Mouse (Mus musculus) embryonic facial prominence, embryonic 14.5 days (tissue): ENCODE data around the gene Spata45. TPM values are rescaled to one million over a fixed set of nuclear protein-coding genes. Genes with fewer than 3 reads are reported as not detected.
"Not testable (repeated sequence)": the region's sequence is repeated elsewhere in the genome, so short reads cannot be mapped to it uniquely, and the experiment has no call there.

ENCODE experiments used
- ATAC-seq: fragments of 200-750 bp; cut with Nextera tagmentation; 2 replicates; pipeline ENCODE4 v1.8.0; 2017; ENCODE audit warnings: low read depth, moderate number of reproducible peaks, moderate TSS enrichment
- DNase-seq: peaks from one replicate; pipeline ENCODE4 v3.0.0-alpha.2; 2015; ENCODE audit warnings: low spot score
- H3K27ac ChIP-seq: fragments of 300-500 bp; sonication (generic); replicated peaks from 2 replicates; pipeline ENCODE4 v1.5.1; 2014; ENCODE audit warnings: low read depth, mild to moderate bottlenecking, low read length, moderate library complexity
- H3K27me3 ChIP-seq: fragments of 300-500 bp; sonication (generic); replicated peaks from 2 replicates; pipeline ENCODE4 v1.6.1; 2014; ENCODE audit warnings: low read length; ENCODE audit not compliant: control insufficient read depth, insufficient read depth
- H3K36me3 ChIP-seq: fragments of 300-500 bp; sonication (generic); 2 replicates; pipeline ENCODE4 v1.6.1; 2014; ENCODE audit warnings: low read length, mixed read lengths; ENCODE audit not compliant: control insufficient read depth, insufficient read depth
- H3K4me1 ChIP-seq: fragments of 300-500 bp; sonication (generic); 2 replicates; pipeline ENCODE4 v1.6.1; 2014; ENCODE audit warnings: antibody characterized with exemption, low read length; ENCODE audit not compliant: control insufficient read depth, insufficient read depth
- H3K4me2 ChIP-seq: fragments of 300-500 bp; sonication (generic); 2 replicates; pipeline ENCODE4 v1.6.1; 2014; ENCODE audit warnings: low read depth, mild to moderate bottlenecking, low read length, moderate library complexity, mixed read lengths
- H3K4me3 ChIP-seq: fragments of 300-500 bp; sonication (generic); 2 replicates; pipeline ENCODE4 v1.5.1; 2014; ENCODE audit warnings: low read depth, mild to moderate bottlenecking, low read length
- H3K9ac ChIP-seq: fragments of 300-500 bp; sonication (generic); 2 replicates; pipeline ENCODE4 v1.6.1; 2014; ENCODE audit warnings: low read depth, mild to moderate bottlenecking, low read length, moderate library complexity, mixed read lengths
- H3K9me3 ChIP-seq: fragments of 300-500 bp; sonication (generic); 2 replicates; pipeline ENCODE4 v1.6.1; 2016; ENCODE audit warnings: low read length; ENCODE audit not compliant: control insufficient read depth
- WGBS: fragments of 180-500 bp; shearing (Covaris S2); extraction: QIAGEN DNeasy Blood & Tissue Kit; methylation state at CpG from one replicate; pipeline ENCODE4 v1.1.7; 2014; 5-methylcytosine and 5-hydroxymethylcytosine counted together
- polyA plus RNA-seq: library from polyadenylated mRNA; unstranded; fragments of >200 nt; fragmentation: Nextera tagmentation; extraction: Ambion mirVana; gene quantifications from 2 replicates; pipeline ENCODE4 v1.2.1, GENCODE M21; 2014

The Spata45 gene
- polyA plus RNA-seq, 1 experiment from 2014 or later: not detected

DNA sequence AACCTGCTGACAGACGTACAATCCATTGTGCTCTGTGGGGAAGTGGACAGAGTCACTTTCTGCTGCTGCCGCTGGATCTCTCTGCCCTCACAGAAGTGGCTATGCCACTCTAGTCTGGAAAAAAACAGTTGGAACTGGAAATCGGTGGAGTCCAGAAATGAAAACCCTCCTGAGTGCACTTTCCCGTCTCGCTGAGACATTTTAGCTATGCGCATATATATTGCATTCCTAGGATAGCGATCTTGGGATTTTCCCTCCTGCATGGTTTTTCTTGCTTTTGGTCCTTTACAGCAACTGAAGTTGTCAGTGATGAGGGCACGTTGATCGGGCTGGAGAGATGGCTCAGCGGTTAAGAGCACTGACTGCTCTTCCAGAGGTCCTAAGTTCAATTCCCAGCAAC, 6.3 kb upstream of the Spata45 start:
- DNase-seq (no peak), ATAC-seq (no peak)
- Histone ChIP-seq H3K4me3 (no peak overlapping the region), H3K27ac (no peak overlapping the region), H3K9ac (no peak overlapping the region), H3K9me3 (no peaks in the 10 kb centered on the region), H3K27me3 (no peaks in the 10 kb centered on the region), H3K4me1 (0 out of 2 replicates have a peak, but pooled peaks cover under 1% of the 10 kb centered on the region), H3K36me3 (no peaks in the 10 kb centered on the region), H3K4me2 (no peak overlapping the region)
- 57% methylated on average over 10 of the region's 10 CpGs for WGBS

- not testable (repeated sequence) for H3K4me1 ChIP-seq, ATAC-seq, H3K9me3 ChIP-seq, H3K27me3 ChIP-seq, DNase-seq, H3K27ac ChIP-seq, H3K9ac ChIP-seq, H3K36me3 ChIP-seq, H3K4me2 ChIP-seq, H3K4me3 ChIP-seq
- WGBS: 63% methylated on average over 6 of the region's 6 CpGs
These were observed 5.5 kb upstream of the Spata45 start for GRCm38 (mm10) chr1:191030922-191031425.

GRCm38 (mm10) chr1:191035649-191036048, 790 bp upstream of the Spata45 start:
- no peak for ATAC-seq
- no peaks in the 10 kb centered on the region for H3K36me3 ChIP-seq
- no peak overlapping the region for H3K27ac ChIP-seq
- H3K9me3 ChIP-seq: no peaks in the 10 kb centered on the region
- H3K4me2 ChIP-seq: no peak overlapping the region
- 42% methylated on average over 4 of the region's 4 CpGs for WGBS
- H3K4me1 ChIP-seq: no peaks in the 10 kb centered on the region
- no peak overlapping the region for H3K9ac ChIP-seq
- H3K27me3 ChIP-seq: no peaks in the 10 kb centered on the region
- peak; percentile 17 for DNase-seq
- H3K4me3 ChIP-seq: no peak overlapping the region

GRCm38 (mm10) chr1:191037999-191038398, 1.6 kb downstream of the Spata45 start:
- H3K9ac ChIP-seq: no peak overlapping the region
- 86% methylated on average over 4 of the region's 4 CpGs for WGBS
- H3K4me1 ChIP-seq: no peaks in the 10 kb centered on the region
- H3K4me2 ChIP-seq: no peak overlapping the region
- H3K9me3 ChIP-seq: no peaks in the 10 kb centered on the region
- ATAC-seq (no peak), DNase-seq (no peak)
- no peak overlapping the region for H3K4me3 ChIP-seq
- no peak overlapping the region for H3K27ac ChIP-seq
- H3K36me3 ChIP-seq: no peaks in the 10 kb centered on the region
- H3K27me3 ChIP-seq: no peaks in the 10 kb centered on the region

DNA sequence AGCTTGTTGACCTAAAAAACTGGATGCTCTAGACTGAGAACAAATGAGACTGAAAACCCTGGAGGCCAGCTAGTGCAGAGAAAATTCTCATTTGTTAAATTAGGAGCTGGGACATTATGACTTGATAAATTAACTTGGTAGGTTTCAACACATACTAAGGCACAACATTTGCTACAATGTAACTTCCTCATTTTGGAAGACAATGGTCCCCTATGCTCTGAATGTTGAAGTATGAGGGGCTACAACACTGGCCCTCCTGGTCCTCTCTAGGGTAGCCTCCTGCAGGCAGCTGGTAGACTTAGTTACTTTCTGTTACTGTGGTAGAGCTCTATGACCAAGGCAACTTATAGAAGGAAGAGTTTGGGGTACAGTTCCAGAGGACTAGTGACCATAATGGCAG, 4.9 kb downstream of the Spata45 start:
- no peak overlapping the region for H3K27ac ChIP-seq
- H3K4me3 ChIP-seq: no peak overlapping the region
- H3K9me3 ChIP-seq: no peaks in the 10 kb centered on the region
- DNase-seq (no peak), ATAC-seq (no peak)
- no peak overlapping the region for H3K4me2 ChIP-seq
- H3K36me3 ChIP-seq: no peaks in the 10 kb centered on the region
- H3K9ac ChIP-seq: no peak overlapping the region
- no peaks in the 10 kb centered on the region for H3K4me1 ChIP-seq
- H3K27me3 ChIP-seq: no peaks in the 10 kb centered on the region

DNA sequence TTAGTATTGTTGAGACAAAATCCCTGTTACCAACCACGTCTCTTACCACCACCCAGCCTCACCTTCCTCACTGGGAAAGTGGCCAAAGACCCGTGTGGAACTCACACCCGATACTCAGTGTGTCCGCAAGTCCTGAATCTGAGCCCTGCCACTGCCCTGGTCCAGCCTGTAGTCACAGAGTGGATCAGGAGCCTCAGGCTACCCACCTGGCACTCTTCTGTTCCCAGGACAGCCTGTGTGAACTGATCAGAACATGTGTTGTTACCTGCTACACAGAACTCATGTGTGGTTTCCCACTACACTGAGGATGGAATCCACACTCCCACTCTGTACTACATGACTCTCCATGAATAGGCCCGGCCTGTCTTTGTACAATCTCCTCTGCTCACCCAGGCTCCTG, 5.7 kb downstream of the Spata45 start:
- Histone ChIP-seq H3K4me2 (no peak overlapping the region), H3K27me3 (no peaks in the 10 kb centered on the region), H3K9me3 (no peaks in the 10 kb centered on the region), H3K9ac (no peak overlapping the region), H3K36me3 (no peaks in the 10 kb centered on the region), H3K4me3 (no peak overlapping the region), H3K27ac (no peak overlapping the region), H3K4me1 (no peaks in the 10 kb centered on the region)
- DNase-seq (peak; percentile 11), ATAC-seq (no peak; the same call in 1 of the 2 replicates)
- 74% methylated on average over 5 of the region's 5 CpGs for WGBS

- no peaks in the 10 kb centered on the region for H3K27me3 ChIP-seq
- no peaks in the 10 kb centered on the region for H3K36me3 ChIP-seq
- no peak overlapping the region for H3K4me3 ChIP-seq
- no peak overlapping the region for H3K27ac ChIP-seq
- WGBS: 66% methylated on average over 3 of the region's 3 CpGs
- H3K4me2 ChIP-seq: no peak overlapping the region
- no peak for DNase-seq
- H3K9me3 ChIP-seq: no peaks in the 10 kb centered on the region
- no peak for ATAC-seq
- no peaks in the 10 kb centered on the region for H3K4me1 ChIP-seq
- no peak overlapping the region for H3K9ac ChIP-seq
These were observed 6.2 kb downstream of the Spata45 start for GRCm38 (mm10) chr1:191042688-191043087.

DNA sequence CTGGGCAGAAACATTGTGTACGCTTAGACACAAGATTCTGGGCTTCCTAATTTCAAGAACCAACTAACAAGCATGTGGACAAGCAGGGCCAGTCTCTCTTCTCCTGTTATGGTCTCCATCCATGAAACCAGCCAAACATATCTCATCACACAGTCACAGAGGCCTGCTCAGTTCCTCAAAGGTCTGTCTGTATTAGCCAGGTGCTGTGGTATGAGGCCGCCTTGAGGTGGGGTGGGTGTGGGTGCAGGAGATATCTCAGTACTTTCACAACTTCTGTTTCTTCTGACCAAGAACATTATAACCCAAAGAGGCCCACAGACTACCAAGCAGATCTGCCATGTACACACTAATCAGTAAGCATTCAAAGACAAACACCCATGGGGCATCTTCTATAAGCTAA, 8.8 kb downstream of the Spata45 start:
- WGBS: 97% methylated on average over 2 of the region's 2 CpGs
- no peak overlapping the region for H3K4me2 ChIP-seq
- no peaks in the 10 kb centered on the region for H3K27me3 ChIP-seq

GRCm38 (mm10) chr1:191046231-191046824, 9.9 kb downstream of the Spata45 start:
- H3K4me1 ChIP-seq: no peaks in the 10 kb centered on the region
- no peaks in the 10 kb centered on the region for H3K36me3 ChIP-seq
- no peaks in the 10 kb centered on the region for H3K27me3 ChIP-seq
- DNase-seq (no peak), ATAC-seq (no peak)
- H3K4me3 ChIP-seq: no peak overlapping the region
- H3K9ac ChIP-seq: no peak overlapping the region
- H3K27ac ChIP-seq: no peak overlapping the region
- H3K4me2 ChIP-seq: no peak overlapping the region
- no peaks in the 10 kb centered on the region for H3K9me3 ChIP-seq
- WGBS: 74% methylated on average over 7 of the region's 7 CpGs

More for the DNA sequence above, 8.8 kb downstream of the Spata45 start:
- Histone ChIP-seq H3K27ac (no peak overlapping the region), H3K4me3 (no peak overlapping the region), H3K9ac (no peak overlapping the region), H3K4me1 (no peaks in the 10 kb centered on the region), H3K9me3 (no peaks in the 10 kb centered on the region), H3K36me3 (no peaks in the 10 kb centered on the region)
- no peak for DNase-seq
- ATAC-seq: no peak
